Mouse (Mus musculus): ENCODE measurements at regions not wholly inside any gene's neighbourhood (a gene's known extent, or its start where the extent isn't known, plus 50 kb on each side); places are given as distances from the start of the nearest gene placed in this dataset.

GRCm38 (mm10) chr4:54601671-54602512 lies 343.0 kb upstream of the Zfp462 start:
- 0 out of 2 replicates have a peak overlapping the region, but pooled peaks have one; percentile 24 for H3K27ac ChIP-seq (replicated peaks; ENCODE audit: low read depth, low read length)
- H3K4me3 ChIP-seq (ENCODE audit: low read depth, low read length), result no peak overlapping the region
- DNase-seq (ENCODE audit: low spot score), result peak; percentile 61
- no peaks in the 10 kb centered on the region for H3K9me3 ChIP-seq (ENCODE audit: control insufficient read depth, low read length)
- peak; percentile 50; the same call in 1 of the 2 replicates for ATAC-seq (ENCODE audit: low read depth)
- H3K4me2 ChIP-seq (ENCODE audit: low read depth, low read length), result no peak overlapping the region
- no peaks in the 10 kb centered on the region; the same call in 1 of the 2 replicates for H3K4me1 ChIP-seq (ENCODE audit: control insufficient read depth, insufficient read depth, low read length)
- no peaks in the 10 kb centered on the region for H3K27me3 ChIP-seq (replicated peaks; ENCODE audit: control insufficient read depth, insufficient read depth, low read length)
- H3K36me3 ChIP-seq (ENCODE audit: control insufficient read depth, insufficient read depth, low read length), result no peaks in the 10 kb centered on the region
- WGBS, result 51% methylated on average over 15 of the region's 15 CpGs
- H3K9ac ChIP-seq (ENCODE audit: low read depth, low read length), result no peak overlapping the region

GRCm38 (mm10) chr4:54602513-54603205 lies 342.2 kb upstream of the Zfp462 start:
- H3K27me3 ChIP-seq (replicated peaks; ENCODE audit: control insufficient read depth, insufficient read depth, low read length), result no peaks in the 10 kb centered on the region
- no peak overlapping the region for H3K4me2 ChIP-seq (ENCODE audit: low read depth, low read length)
- ATAC-seq (ENCODE audit: low read depth) (no peak), DNase-seq (ENCODE audit: low spot score) (peak; percentile 22)
- no peaks in the 10 kb centered on the region for H3K9me3 ChIP-seq (ENCODE audit: control insufficient read depth, low read length)
- H3K4me1 ChIP-seq (ENCODE audit: control insufficient read depth, insufficient read depth, low read length), result no peaks in the 10 kb centered on the region; the same call in 1 of the 2 replicates
- 74% methylated on average over 6 of the region's 6 CpGs for WGBS
- H3K9ac ChIP-seq (ENCODE audit: low read depth, low read length), result no peak overlapping the region
- H3K4me3 ChIP-seq (ENCODE audit: low read depth, low read length), result no peak overlapping the region
- no peaks in the 10 kb centered on the region for H3K36me3 ChIP-seq (ENCODE audit: control insufficient read depth, insufficient read depth, low read length)
- H3K27ac ChIP-seq (replicated peaks; ENCODE audit: low read depth, low read length), result no peak overlapping the region

- Histone ChIP-seq H3K4me2 (ENCODE audit: low read depth, low read length) (no peak overlapping the region), H3K4me1 (ENCODE audit: control insufficient read depth, insufficient read depth, low read length) (no peaks in the 10 kb centered on the region), H3K4me3 (ENCODE audit: low read depth, low read length) (no peak overlapping the region), H3K9ac (ENCODE audit: low read depth, low read length) (no peak overlapping the region), H3K27ac (replicated peaks; ENCODE audit: low read depth, low read length) (no peak overlapping the region), H3K9me3 (ENCODE audit: control insufficient read depth, low read length) (no peaks in the 10 kb centered on the region), H3K27me3 (replicated peaks; ENCODE audit: control insufficient read depth, insufficient read depth, low read length) (no peaks in the 10 kb centered on the region), H3K36me3 (ENCODE audit: control insufficient read depth, insufficient read depth, low read length) (no peaks in the 10 kb centered on the region)
- ATAC-seq (ENCODE audit: low read depth) (no peak), DNase-seq (ENCODE audit: low spot score) (no peak)
- WGBS, result 63% methylated on average over 5 of the region's 5 CpGs
Measured at GRCm38 (mm10) chr4:54610101-54610500, 334.7 kb upstream of the Zfp462 start.

GRCm38 (mm10) chr4:54611990-54612980 lies 332.6 kb upstream of the Zfp462 start:
- H3K9ac ChIP-seq (ENCODE audit: low read depth, low read length), result no peak overlapping the region
- no peaks in the 10 kb centered on the region for H3K36me3 ChIP-seq (ENCODE audit: control insufficient read depth, insufficient read depth, low read length)
- no peak for DNase-seq (ENCODE audit: low spot score)
- H3K27me3 ChIP-seq (replicated peaks; ENCODE audit: control insufficient read depth, insufficient read depth, low read length), result no peaks in the 10 kb centered on the region
- peaks cover 4% of the 10 kb centered on the region; the same call in 1 of the 2 replicates for H3K4me1 ChIP-seq (ENCODE audit: control insufficient read depth, insufficient read depth, low read length)
- H3K27ac ChIP-seq (replicated peaks; ENCODE audit: low read depth, low read length), result no peak overlapping the region
- WGBS, result 58% methylated on average over 7 of the region's 7 CpGs
- H3K4me3 ChIP-seq (ENCODE audit: low read depth, low read length), result no peak overlapping the region
- no peaks in the 10 kb centered on the region for H3K9me3 ChIP-seq (ENCODE audit: control insufficient read depth, low read length)
- no peak overlapping the region for H3K4me2 ChIP-seq (ENCODE audit: low read depth, low read length)
- ATAC-seq (ENCODE audit: low read depth), result no peak

GRCm38 (mm10) chr4:54613076-54613475 lies 331.8 kb upstream of the Zfp462 start:
- no peak overlapping the region for H3K9ac ChIP-seq (ENCODE audit: low read depth, low read length)
- ATAC-seq (ENCODE audit: low read depth) (no peak), DNase-seq (ENCODE audit: low spot score) (no peak)
- H3K4me3 ChIP-seq (ENCODE audit: low read depth, low read length), result no peak overlapping the region
- no peak overlapping the region for H3K27ac ChIP-seq (replicated peaks; ENCODE audit: low read depth, low read length)
- no peaks in the 10 kb centered on the region for H3K9me3 ChIP-seq (ENCODE audit: control insufficient read depth, low read length)
- peaks cover 4% of the 10 kb centered on the region; the same call in 1 of the 2 replicates for H3K4me1 ChIP-seq (ENCODE audit: control insufficient read depth, insufficient read depth, low read length)
- H3K27me3 ChIP-seq (replicated peaks; ENCODE audit: control insufficient read depth, insufficient read depth, low read length), result no peaks in the 10 kb centered on the region
- no peak overlapping the region for H3K4me2 ChIP-seq (ENCODE audit: low read depth, low read length)
- no peaks in the 10 kb centered on the region for H3K36me3 ChIP-seq (ENCODE audit: control insufficient read depth, insufficient read depth, low read length)
- WGBS, result 63% methylated on average over 3 of the region's 3 CpGs

- H3K4me1 ChIP-seq (ENCODE audit: control insufficient read depth, insufficient read depth, low read length), result peaks cover 4% of the 10 kb centered on the region; the same call in 1 of the 2 replicates
Measured at GRCm38 (mm10) chr4:54613611-54614010, 331.2 kb upstream of the Zfp462 start.

GRCm38 (mm10) chr4:54615886-54616285 lies 329.0 kb upstream of the Zfp462 start:
- H3K36me3 ChIP-seq (ENCODE audit: control insufficient read depth, insufficient read depth, low read length), result no peaks in the 10 kb centered on the region
- H3K9me3 ChIP-seq (ENCODE audit: control insufficient read depth, low read length), result no peaks in the 10 kb centered on the region
- no peak for DNase-seq (ENCODE audit: low spot score)
- no peak overlapping the region for H3K27ac ChIP-seq (replicated peaks; ENCODE audit: low read depth, low read length)
- no peaks in the 10 kb centered on the region for H3K27me3 ChIP-seq (replicated peaks; ENCODE audit: control insufficient read depth, insufficient read depth, low read length)
- H3K4me3 ChIP-seq (ENCODE audit: low read depth, low read length), result no peak overlapping the region
- 23% methylated on average over 1 of the region's 1 CpGs for WGBS
- no peak overlapping the region for H3K4me2 ChIP-seq (ENCODE audit: low read depth, low read length)
- no peak for ATAC-seq (ENCODE audit: low read depth)
- H3K9ac ChIP-seq (ENCODE audit: low read depth, low read length), result no peak overlapping the region
- peaks cover 4% of the 10 kb centered on the region; the same call in 1 of the 2 replicates for H3K4me1 ChIP-seq (ENCODE audit: control insufficient read depth, insufficient read depth, low read length)

More at GRCm38 (mm10) chr4:54613611-54614010, 331.2 kb upstream of the Zfp462 start:
- DNase-seq (ENCODE audit: low spot score), result no peak
- H3K4me2 ChIP-seq (ENCODE audit: low read depth, low read length), result no peak overlapping the region
- H3K36me3 ChIP-seq (ENCODE audit: control insufficient read depth, insufficient read depth, low read length), result no peaks in the 10 kb centered on the region
- H3K9ac ChIP-seq (ENCODE audit: low read depth, low read length), result no peak overlapping the region
- H3K27me3 ChIP-seq (replicated peaks; ENCODE audit: control insufficient read depth, insufficient read depth, low read length), result no peaks in the 10 kb centered on the region
- no peak overlapping the region for H3K27ac ChIP-seq (replicated peaks; ENCODE audit: low read depth, low read length)
- H3K4me3 ChIP-seq (ENCODE audit: low read depth, low read length), result no peak overlapping the region
- no peaks in the 10 kb centered on the region for H3K9me3 ChIP-seq (ENCODE audit: control insufficient read depth, low read length)
- no peak for ATAC-seq (ENCODE audit: low read depth)
- 72% methylated on average over 2 of the region's 2 CpGs for WGBS
